Mouse (Mus musculus): ENCODE measurements around the gene Sox14. TPM values are rescaled to one million over a fixed set of nuclear protein-coding genes. Genes with fewer than 3 reads are reported as not detected.

Gene Sox14
- polyA plus RNA-seq (2017; shearing (Covaris generic)) = not detected

DNA sequence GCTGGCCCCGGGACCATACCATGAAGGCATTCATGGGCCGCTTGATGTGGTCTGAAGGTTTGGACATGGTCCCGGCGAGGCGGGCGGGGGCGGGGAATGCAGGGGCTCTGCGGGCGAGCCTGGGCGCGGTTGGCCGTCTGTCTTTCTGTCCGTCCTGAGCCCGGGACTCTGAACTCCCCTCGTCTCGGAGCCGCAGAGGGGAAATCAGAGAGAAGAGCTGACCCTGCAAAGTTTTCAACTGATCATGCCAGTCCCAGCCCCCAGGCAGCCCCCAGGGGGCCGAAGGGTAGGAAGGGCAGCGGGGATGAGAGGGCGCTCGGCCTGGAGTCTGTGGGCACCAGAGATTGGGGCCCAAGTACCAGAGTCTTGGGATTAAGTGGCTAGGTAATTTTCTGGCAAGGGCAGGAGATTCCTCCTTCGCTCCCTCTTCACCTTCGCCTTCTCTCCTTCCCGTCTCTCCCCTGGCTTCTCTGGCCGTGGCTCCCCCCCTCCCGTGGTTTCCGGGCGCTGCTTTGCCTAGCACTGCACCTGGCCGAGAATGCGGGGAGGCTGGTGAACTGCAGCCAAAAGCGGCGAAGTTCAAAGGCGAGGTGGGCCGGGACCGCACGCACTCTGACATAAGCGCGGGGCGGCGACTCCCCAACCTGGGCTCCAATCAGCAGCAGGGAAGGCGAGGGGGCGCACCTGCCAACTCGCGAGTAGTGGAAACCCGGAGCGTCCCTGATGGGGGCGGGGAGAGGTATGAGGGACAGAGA, at the start of gene Sox14:
TSS of gene Sox14 (minus strand) at position 553 of the 755 bp plus-strand sequence.

Other genes with a start within 250 kb of the Sox14 start
- not detected for gene Dzip1l, start 246.7 kb downstream of the Sox14 start, polyA plus RNA-seq (2017; shearing (Covaris generic))
- not detected for gene Cldn18, start 158.9 kb downstream of the Sox14 start, polyA plus RNA-seq (2017; shearing (Covaris generic))

All from activated CD4-positive, CD25-positive, alpha-beta regulatory T cell, adult 9 weeks (primary cell).